In the genomic region with DNA sequence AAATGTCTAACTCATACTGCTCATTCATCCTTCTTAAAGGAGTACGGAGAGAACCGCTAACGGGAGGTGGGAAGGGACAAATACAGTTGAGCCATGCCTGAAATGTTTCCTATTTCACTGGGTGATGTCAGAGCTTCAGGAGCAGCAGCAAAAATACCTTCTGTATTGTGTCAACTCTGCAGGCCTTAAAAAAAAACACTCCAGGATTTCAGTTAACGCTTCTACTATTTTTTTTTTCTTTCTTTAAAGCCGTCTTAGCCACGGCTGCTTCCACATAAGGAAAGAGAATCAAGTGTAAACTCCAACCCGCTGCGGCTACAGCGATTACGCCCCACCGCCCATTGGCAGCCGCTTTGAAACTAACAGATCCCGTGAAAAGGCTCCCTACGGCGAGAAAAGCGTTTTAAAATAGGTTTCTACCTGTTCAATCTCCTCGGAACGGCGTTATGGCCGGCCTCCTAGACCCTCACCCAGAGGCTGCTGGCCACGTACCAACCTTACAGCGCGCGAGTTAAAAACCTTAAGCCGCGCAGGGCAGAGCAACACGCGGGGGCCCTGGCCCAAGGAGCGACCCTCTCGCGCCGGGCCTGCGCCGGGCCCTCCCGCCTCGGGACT, we compare ENCODE assay signal across 8 mouse cellular contexts. TPM values are rescaled to one million over a fixed set of nuclear protein-coding genes. Genes with fewer than 3 reads are reported as not detected.
DNase-seq lines count a peak whose midpoint lies in the region; TF ChIP-seq lines count a peak whose summit lies in the region.

No protein-coding gene starts in this region.

- H3K9me3 ChIP-seq in erythroblast, embryonic 14.5 days (ENCODE audit: control insufficient read depth, low read length), result peaks cover 2% of the 10 kb centered on the region; the same call in 1 of the 2 replicates

- no peak for TF ChIP-seq CTCF in gastrocnemius, adult 2 months (IDR thresholded peaks at IDR 0.05)

- peaks cover 36% of the 10 kb centered on the region for H3K36me3 ChIP-seq in erythroblast, embryonic 14.5 days (ENCODE audit: control insufficient read depth)

- peak; percentile 77 for DNase-seq in gastrocnemius, adult 2 months
- DNase-seq in gastrocnemius, postnatal 36 days, result no peak
- peak; percentile 41 to 44 for DNase-seq in adrenal gland, postnatal 36 days
- peak; percentile 76 for DNase-seq in heart, postnatal 10 days
- DNase-seq in layer of hippocampus, adult 9-10 months (ENCODE audit: low spot score), result peak; percentile 33
- DNase-seq in lung, postnatal 10 days, result peak; percentile 51
- DNase-seq in retina, postnatal 1 day, result peak; percentile 62

- peak overlapping the region; percentile 99 for H3K4me3 ChIP-seq in gastrocnemius, adult 2 months
- peak overlapping the region; percentile 78 for H3K4me3 ChIP-seq in erythroblast, embryonic 14.5 days (replicated peaks)

- H3K27me3 ChIP-seq in erythroblast, embryonic 14.5 days (ENCODE audit: control insufficient read depth), result no peaks in the 10 kb centered on the region

- H3K27ac ChIP-seq in gastrocnemius, adult 2 months, result peak overlapping the region; percentile 100

- peaks cover 20% of the 10 kb centered on the region for H3K4me1 ChIP-seq in erythroblast, embryonic 14.5 days (ENCODE audit: control insufficient read depth)

- intact Hi-C loops in gastrocnemius, adult 2 months (cut with DNase I), result loop anchor here (2.0 kb wide), 1 partner anchor 27 kb away; no protein-coding TSS in a partner anchor
- intact Hi-C loops in gastrocnemius, postnatal 36 days (cut with DNase I), result loop anchor here (2.0 kb wide), 1 partner anchor 27 kb away; no protein-coding TSS in a partner anchor
- intact Hi-C loops in heart, postnatal 10 days (cut with DNase I), result loop anchor here (1.0 to 2.0 kb wide), 2 partner anchors 17 to 27 kb away; no protein-coding TSS in a partner anchor

RNA-seq across cellular contexts. Expression of a gene that starts 0.6 kb away (rescaled TPM):
- total RNA-seq in gastrocnemius, adult 2 months (2021), result 100 to 1,000 TPM; 419 to 537 TPM
- total RNA-seq in gastrocnemius, postnatal 36 days (2021), result 100 to 1,000 TPM; 399 to 476 TPM
- 100 to 1,000 TPM; 121 to 150 TPM for total RNA-seq in adrenal gland, postnatal 36 days (2021)
- polyA plus RNA-seq in erythroblast, embryonic 14.5 days (2012), result 0.02 and 0.17 TPM in 2 replicates
- 100 to 1,000 TPM; 412 to 465 TPM for total RNA-seq in heart, postnatal 10 days (2021)

Comparison
In these comparisons a context has a peak if more than half of its experiments do, and no peak if none do; other contexts are left out.
1. DNase-seq: peak in gastrocnemius, adult 2 months (single experiment), adrenal gland, postnatal 36 days (2 of 2), heart, postnatal 10 days (2 of 2), layer of hippocampus, adult 9-10 months (single experiment), lung, postnatal 10 days (single experiment) and retina, postnatal 1 day (single experiment); none in gastrocnemius, postnatal 36 days (0 of 2).